Mouse (Mus musculus): ENCODE measurements around the gene Gch1.

- TF ChIP-seq TAL1 (IDR thresholded peaks at IDR 0.05; ENCODE audit: low read length) (no peak), GATA1 (IDR thresholded peaks at IDR 0.05; ENCODE audit: low read length) (no peak)
These were observed 77.9 kb downstream of the Gch1 start for GRCm38 (mm10) chr14:47111341-47111740.

All from erythroblast, embryonic 14.5 days (primary cell).